Mouse (Mus musculus) spleen, adult 2 months (tissue): Measurements from ENCODE around the gene Usp2.

ENCODE experiments used
- CTCF ChIP-seq: fragments of 200-500 bp; IDR thresholded peaks from 2 replicates; pipeline ENCODE4 v1.5.1; 2011; ENCODE audit warnings: mild to moderate bottlenecking, inconsistent platforms; ENCODE audit not compliant: insufficient read depth, insufficient read length, insufficient replicate concordance; ENCODE audit errors: extremely low read depth
- POLR2A ChIP-seq: fragments of 200-500 bp; IDR thresholded peaks from 2 replicates; pipeline ENCODE4 v1.6.1; 2011; ENCODE audit warnings: low read depth, low read length, inconsistent platforms

DNA sequence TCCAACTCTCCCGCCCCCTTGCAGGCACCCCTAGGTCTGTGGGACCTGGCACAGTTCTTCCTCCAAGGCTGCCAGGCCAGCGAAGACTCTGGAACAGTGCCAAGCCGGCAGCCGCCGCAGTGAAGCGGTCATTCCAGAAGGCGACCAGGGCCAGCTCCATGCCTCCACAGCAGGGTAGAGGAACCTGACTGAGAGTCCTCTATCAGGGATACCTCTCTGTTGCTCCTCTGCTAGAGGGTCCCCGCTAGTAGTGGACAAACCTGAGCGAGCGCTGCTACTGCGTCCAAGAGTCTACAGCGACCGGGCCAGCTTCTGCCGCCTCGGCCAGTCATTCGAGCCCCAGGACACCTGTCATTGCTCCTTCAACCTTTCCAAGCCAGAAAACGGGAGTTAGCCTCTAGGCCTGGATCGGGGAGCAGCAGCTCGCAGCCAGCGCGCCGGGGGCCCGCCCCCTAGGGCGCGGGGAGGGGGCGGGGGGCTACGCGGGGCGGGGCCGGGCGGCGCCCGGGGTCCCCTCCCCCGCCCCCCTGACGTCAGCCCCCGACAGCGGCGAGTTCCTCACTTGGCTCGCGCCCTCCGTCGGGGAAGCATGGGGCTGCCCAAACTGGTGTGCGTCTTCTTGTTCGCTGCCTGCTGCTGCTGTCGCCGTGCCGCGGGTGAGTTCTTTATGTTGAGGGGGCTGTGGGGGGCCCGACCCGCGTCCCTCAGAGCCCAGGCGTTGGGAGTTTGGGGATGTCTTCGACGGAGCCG is 67.5 kb downstream of the Usp2 start, which contains the start of gene Mcam:
- TF ChIP-seq CTCF (no peak), POLR2A (no peak)
